Mouse (Mus musculus) monocyte, adult 2 months (primary cell): ENCODE measurements around the gene Gdpd3.

Experiments used
- DNase-seq, 2 experiments: peaks; one replicate each; pipeline ENCODE4 v3.0.0; 2022; ENCODE audit warnings: low spot score in 2 of 2, low read depth in 1 of 2

The Gdpd3 gene

DNA sequence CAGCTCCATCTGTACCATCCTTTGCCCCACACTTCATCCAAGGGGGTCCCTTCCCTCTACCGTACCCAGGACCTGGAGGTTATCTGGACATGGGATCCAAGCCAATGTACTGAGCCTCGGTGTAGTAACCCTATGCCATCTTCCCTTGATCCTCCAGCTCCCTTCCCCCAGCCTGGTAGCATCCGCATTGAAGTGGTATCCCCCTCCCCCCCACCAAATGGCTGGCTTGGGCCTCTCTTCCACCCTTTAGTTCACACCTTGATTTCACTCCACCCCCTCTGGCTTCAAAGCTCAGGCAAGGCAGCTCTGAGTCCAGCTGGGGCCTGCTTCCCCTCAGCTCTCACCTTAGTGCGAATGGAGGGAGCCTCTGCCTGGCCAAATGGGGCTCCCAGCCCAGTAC, 18.9 kb downstream of the Gdpd3 start:
- no peak for DNase-seq

DNA sequence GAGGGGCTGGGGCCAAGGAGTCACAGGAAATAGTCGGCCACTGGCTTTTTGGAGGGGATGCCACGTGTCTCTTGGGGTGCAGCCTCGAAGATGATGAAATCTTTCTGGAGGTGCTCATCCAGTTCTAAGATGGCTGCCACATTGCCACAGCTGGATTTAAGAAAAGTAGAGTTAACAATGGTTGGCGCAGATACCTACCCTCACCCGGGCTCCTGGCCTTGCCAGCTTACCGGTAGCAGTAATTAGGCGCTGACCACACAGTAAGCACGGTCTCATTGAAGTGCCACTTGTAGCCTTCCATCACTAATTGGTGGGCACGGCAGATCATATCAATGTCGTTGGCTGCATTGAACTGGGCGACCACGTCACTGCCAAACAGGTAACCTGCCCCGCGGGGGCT, 20.0 kb downstream of the Gdpd3 start:
- DNase-seq, result no peak

DNA sequence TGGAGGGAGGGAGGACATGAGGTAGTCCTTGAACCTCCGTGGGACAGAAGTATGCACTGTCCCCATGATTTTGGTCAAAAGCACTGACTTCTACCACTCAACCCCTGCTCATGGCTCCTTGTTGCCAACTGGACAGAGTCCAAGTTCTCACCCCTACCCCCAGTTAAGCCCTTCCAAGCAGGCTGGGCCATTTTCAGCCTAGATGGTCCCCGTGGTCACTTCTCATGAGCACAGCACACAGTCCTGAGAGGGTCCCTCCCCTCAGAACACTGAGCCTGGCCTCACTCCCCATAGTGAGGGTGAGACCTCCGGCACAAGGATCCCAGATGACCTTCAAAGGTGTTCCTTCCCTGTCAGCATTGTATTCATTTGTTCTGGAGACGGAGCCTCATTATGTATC, 23.0 kb downstream of the Gdpd3 start:
- DNase-seq, result no peak

DNA sequence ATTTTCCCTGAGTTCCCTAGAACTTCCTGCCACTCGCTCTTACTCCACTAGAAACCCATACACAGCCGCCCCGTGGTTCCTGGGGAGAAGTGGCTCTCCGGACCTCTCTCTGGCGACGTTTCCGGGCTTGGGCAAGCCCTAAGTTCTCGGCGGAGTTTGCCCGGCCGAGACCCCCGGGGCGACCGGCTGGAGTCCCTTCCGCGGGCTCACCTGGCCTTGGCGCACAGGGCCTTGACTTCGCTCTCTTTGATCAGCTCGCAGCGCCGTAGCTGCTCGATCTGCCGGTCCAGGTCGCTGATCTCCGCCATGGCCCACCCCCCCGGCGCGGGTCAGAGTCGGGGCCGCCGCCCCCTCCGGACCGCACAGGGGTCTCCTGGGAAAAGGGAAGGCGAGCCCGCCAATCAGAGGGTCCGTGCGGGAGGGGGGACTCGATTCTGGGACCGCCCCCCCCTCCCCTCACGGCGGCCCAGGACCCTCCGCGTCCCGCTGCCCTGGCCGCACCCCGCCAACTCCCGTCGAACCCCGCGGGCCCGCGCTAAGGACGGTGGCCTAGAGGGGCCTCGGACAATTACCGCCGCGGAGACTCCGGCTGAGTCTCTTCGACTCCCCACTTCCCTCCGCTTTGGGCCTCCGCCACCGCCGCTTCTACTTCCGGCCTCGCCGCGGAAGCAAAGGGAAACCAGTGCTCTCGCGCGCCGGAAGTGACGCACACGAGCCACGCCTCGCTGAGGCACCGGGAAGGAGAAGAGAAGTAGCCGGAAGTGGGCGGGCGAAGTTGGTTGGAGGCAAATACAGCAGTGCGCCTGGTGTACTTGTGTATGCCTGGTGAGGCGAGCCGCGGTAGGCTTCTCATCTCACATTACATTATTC, 26.0 kb downstream of the Gdpd3 start, which contains the start of gene Ppp4c:
Gene Ppp4c (minus strand): TSS at position 646 of the 870 bp plus-strand sequence.
- peak; percentile 92 to 94 for DNase-seq

DNA sequence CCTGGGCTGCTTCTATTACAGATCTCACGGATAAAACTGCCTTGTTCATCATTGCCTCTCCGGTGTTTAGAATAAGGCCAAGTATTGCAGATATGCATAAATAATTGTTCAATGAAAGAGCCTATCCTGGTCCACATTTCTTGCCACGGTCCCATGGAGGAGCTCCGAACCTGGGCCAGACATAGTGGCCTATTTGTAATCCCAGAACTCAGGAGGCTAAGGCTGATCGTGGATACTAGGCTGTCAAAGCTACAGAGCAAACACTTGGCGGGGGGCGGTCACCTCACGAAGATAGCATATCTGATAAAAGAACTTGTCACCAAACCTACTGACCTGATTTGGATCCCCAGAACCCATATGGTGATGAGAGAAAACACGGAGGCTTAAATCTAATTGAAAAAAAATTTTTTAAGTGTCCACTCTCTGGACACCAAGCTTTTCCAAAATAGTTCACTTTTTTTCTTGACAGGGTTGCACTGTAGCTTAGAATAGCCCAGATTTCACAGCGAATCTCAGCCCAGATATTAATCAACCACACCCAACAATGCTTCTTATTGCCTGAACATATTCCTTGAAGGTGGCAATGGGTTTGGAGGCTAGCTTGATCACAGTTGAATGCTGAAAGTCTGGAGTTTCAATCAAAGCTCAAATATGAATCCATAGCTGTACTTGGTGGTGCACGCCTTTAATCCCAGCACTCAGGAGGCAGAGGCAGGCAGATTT, 26.7 kb downstream of the Gdpd3 start:
- DNase-seq, result no peak

DNA sequence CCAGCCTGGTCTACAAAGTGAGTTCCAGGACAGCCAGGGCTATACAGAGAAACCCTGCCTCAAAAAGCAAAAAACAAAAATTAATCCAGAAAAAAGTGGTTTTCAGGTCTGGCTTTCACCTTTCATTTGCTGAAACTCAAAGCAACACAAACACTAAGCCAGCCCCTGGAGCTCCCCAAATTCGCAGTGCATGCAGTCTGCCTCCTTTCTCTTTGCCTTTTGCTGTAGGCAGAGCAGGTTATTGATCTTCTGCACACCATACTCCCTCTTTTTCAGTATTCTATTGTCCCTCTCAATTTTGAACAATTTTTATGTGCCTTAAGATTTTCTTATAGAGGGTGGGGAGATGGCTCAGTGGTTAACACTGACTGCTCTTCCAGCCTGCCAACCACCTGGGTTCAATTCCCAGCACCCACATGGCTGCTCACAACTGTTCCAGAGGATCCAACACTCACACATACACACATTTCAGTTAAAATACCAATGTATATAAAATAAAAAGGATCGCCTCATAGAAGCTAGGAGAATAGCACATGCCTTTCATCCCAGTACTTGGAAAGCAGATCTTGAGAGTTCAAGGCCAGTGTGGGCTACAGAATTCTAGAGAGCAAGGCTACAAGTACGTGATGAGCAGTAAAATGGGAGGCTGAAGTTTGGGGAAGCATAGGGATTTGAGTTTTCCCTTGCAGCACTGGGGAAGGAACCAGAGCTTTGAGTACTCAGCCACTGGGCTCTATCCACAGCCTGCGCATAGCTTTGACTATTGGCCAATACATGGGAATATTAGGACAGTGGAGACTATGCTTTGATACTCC, 27.5 kb downstream of the Gdpd3 start:
- no peak for DNase-seq

DNA sequence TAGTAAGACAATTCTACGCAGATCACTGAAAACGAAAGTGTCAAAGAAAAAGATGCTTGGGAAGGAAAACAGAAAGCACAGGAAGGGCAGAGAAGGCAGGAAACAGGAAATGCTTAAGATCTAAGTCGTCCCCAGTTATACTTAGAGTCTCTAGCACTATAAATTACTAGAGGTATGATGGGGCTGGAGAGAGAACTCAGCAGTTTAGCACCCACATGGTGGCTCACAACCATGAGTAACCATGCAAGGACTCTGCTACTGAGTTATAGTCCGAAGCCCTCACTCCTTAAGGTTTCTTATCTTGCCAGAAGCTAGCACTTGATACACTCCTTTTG, 28.1 kb downstream of the Gdpd3 start:
- DNase-seq, result no peak

DNA sequence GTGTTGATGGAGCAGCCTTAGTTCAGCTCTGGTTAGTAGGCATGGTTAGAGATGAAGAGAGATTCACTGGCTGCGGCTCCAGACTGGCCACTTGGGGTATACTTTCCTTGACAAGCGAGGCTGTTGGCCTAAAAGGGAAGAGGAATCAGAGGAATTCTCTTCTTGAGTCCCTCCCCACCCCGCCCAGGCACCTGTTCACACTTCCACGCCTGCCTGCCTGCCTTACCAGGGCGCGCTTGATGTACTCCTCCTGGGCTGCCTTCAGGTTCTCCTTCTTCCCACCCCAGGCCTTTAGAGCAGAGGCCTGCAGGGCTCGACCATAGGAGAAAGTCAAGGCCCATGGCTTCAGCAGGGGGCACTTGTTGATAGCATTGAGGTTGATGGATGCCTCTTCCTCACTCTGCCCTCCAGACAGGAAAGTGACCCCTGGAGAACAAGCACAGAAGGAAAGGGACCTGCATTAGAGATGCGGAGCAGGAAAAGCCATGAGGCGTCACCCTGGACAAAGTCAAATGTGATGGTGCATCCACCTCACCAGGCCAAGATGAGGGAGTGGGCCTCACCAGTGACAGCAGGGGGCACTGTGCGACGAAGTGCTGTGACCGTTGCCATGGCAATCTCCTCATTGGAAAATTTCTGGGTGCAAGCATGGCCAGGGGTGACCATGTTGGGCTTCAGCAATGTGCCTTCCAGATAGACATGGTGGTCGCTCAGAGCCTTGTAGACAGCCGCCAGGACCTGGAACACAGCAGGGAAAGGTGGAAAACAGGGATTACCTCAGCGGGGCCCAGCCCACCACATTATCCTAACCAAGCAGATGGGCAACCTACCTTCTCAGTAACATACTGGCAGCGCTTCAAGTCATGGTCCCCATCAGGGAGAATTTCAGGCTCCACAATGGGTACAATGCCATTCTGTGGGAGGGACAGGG, 29.5 kb downstream of the Gdpd3 start:
- DNase-seq, result no peak

DNA sequence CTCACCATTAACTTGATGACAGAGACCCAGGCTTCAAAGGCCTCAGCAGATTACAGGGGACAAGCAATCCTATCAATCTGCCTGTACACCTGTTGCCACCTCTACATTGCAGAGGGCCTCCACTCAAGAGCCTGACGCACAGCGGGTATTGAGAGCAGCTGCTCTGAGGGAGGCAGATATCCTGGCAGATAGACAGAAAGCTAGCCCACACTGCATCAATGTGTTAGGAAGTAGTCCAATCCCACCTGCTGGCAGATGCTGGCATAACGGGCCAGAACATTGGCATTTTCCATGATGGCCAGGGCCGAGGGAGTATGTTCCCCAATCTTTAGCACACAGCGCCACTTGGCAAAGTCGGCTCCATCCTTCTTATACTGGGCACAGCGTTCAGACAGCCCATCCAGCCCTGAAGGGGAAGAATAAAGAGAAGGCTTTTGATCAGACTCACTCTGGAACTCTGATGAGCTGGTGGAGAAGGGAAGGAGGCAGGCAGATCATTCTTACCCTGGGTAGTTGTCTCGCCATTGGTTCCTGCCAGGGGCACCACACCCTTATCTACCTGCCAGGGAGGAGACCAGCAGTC, 30.3 kb downstream of the Gdpd3 start:
- DNase-seq, result peak in 1 of 2 experiments; percentile 45

DNA sequence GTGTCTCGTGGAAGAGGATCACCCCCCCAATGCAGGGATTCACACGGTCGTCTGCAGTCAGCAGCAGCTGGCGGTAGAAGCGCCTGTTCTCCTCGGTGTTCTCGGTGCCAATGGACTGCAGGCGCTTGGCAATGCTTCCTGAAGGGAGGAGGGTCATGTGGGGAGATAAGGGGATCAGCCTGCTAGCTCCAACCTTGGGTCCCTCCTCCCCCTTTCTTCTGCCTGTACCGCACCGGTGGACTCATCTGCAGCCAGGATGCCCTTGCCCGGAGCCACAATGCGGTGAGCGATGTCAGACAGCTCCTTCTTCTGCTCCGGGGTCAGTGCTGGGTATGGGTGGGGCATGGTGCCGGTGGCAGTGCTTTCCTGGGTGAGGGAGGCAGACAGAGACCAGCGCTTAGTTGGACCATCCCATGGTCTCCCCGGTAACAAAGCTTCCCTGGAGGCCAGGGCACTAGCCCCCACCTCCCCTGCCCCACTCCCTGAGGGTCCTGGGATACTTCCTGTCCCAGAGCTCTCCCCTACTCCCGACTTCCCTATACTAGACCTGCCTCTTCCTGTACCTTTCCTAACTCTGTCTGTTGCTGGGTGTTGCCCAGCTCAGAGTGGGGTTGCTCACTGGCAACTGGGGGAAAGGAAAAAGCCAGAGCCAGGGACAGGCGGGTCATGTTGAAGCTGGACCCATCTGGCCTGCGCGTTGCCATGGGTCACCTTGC, 31.4 kb downstream of the Gdpd3 start, which contains the start of gene Fam57b:
Gene Fam57b (plus strand): TSS at position 258 of the 716 bp plus-strand sequence.
- no peak for DNase-seq

DNA sequence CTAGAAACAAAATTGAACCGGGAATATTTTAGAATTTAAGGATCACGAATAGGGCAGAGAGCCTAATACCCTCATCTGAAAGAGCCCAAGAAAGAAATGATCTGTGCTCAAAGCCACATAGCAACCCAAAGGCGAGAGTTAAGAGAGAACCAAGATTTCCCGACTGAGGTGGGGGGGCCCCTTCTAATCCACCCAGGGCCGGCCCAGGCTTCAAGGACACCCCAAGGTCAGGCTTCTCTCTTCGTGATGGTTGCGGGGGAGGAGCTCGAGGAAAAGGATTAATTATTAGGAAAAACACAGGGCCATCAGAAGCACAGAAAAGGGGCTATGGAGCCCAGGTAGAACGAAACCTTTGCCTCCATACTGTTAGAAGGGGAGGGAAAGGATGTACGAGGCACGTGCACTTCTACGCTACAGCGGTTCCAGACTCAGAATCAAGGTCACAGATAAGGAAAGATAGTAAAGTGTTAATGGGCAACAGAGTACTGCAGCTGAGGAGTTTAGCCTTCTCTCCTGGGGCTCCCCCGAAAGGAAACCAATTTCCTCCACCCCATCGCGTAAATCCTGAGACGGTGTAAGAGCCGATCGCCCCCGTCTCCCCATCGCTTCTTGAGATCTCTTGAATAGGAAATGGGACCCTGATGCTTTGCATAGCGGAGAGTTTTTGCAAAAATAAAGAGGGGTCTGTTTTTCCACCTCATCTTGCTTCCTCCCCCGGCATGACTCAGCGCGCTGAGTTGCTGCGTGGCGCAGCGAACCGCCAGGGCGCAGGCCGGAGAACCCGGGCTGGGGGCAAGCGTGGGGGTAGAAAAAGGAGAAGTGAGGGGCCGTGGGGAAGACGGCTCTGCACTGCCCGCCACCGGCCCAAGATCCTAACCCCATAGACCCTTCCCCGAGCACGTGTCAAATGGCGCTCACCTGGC, 32.3 kb downstream of the Gdpd3 start:
- DNase-seq, result no peak

DNA sequence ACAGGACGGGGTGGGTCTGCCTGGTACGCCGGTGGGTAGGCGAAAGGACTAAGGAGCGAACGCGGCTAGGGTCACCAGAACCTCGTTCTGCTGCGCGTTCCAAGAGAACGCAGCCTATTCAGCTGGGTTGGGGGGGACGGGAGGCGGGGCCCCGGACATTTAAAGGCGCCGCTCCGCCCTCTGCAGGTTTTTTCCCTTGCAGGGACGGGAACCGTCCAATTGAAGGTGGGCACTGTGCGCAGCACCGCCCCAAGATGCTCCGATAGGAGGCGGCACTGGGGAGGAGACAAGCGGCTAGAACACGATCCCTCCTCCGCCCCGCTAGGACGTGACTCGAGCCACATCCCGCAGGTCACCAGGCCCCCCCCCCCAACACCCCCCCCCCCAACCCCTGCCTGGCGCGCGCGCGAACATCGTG, 32.9 kb downstream of the Gdpd3 start:
- peak; percentile 88 to 91 for DNase-seq

DNA sequence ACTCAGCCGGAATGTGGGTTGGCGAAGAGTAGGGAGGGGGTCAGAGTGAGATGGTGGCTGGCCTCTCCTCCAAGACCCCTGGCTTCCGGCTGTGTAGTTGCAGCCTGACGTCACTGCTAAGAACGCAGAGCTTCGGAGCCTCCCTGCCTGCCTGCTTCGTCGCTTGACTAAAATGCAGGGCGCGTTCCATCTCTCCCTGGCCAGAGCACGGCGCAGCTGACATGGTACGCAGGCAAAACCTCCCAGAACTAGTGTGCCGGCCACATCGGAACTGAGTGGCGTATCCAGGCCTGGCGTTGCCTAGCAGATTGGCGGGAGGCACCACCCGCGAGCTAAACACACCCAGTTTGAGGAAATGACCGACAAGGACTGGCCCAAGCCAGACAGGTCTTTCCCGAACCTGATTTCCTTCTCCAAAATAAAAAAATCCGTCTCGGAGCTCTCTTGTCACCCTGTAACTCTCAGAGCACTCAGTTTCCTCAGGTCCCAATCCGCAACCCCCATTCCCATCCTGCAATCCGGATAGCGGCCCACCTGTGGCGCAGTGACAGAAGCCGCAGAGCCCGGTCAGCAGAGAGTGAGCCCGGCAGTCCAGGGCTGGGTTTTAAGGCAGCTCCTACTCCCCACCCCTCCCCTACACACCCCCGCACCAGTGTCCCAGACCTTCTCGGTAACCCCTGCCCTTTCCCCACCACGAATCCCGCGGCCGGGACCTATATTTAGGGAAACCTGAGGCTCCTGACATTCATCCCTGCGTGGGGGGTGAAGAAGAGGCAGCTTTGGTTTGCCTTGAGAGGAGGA, 33.5 kb downstream of the Gdpd3 start:
- peak; percentile 54 to 71 for DNase-seq

DNA sequence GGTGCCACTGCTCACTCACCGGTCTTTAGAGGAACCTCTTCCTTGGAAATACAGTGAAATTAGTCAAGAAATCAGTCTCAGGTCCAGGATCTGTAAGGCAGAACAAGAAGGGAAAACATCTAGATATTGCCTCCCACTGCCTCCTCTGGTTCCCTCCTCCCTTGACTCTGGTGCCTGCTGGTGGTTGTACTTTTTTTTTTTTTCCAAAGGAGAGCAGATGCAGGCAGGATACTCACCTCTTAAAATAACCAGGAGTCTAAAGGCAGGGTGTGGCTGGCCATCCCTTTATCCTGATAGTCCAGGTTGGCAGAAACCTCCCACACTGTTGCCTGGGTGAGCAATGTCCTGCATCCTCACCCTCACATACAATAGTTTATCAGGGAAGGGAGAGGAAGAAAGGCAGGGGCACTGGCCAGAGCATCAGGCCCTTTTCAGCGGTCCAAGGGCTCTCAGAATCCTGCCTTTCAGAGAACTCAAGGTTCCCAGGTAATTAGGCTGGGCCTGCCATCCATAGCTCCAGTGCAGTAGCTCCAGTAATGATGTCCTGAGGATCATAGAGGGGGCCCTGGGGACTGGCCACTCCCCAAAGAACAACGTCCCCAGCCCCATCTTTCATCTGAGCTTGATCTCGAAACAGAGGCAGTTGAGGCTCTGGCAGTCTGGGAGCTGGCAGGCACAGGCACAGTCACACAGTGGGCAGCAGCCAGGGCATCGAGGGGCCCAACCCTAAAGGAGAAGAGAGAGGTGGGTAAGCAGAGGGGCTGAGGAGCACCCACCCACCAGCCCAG, 34.3 kb downstream of the Gdpd3 start:
- DNase-seq, result no peak

DNA sequence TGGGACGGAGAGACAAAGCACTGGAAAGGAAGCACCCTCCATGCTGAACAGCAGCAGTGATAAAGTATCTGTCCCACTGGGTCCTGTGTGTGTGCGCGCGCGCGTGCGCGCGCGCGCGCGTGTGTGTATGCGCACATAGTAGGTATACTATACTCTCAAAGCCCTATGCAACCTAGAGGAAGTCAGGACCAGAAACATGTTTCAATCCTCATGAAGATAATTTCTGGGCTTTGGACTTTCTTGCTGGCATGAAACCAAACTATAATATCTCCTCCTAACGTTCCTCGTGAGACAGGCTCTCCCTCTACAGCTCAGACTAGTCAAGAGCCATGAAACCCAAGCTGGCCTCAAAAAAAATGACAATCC, 34.9 kb downstream of the Gdpd3 start:
- DNase-seq, result no peak

DNA sequence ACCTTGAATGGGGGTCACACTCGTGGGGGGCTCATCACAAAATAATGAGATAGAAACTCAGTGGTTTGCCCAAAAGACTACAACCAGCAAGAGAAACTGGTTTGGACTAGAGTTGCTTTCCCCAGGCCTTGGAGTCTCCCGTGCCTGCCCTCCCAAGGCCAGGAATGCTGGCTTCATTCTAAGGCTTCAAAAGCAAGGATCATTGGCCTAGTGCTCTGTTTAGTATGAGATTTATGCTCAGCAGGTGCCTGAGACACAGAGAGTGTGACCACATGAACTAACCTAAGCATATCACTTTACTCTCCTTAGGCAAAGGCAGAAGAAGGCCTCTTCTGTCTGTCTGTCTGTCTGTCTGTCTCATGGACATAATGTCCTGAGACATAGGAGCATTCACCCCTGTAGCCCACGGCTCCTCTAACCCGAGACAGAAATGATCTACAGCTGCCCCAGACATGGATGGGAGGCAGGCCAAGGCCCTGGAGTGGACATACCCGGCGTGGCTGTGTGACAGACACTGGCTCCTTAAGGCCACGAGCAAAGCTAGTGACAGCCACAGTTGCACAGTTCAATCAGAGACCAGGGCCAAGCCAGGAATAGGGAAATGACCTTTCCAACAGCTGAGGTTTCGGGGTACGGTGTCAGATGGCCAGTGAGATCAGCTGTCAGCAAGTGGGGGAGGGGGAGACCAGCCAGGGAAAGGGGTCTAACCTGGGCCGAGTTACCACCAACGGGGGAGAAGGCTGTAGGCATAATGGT, 36.2 kb downstream of the Gdpd3 start:
- no peak for DNase-seq
